Mouse (Mus musculus) sigmoid colon, adult 10 weeks (tissue): ENCODE measurements around the gene Ass1. TPM values are rescaled to one million over a fixed set of nuclear protein-coding genes. Genes with fewer than 3 reads are reported as not detected.

Experiments
- polyA plus RNA-seq: library from polyadenylated mRNA; stranded (reverse); fragments of 350-450 nt; fragmentation: Illumina TruSeq; extraction: RNeasy Lipid Tissue Mini Kit (QIAGEN cat#74804); gene quantifications from one replicate; pipeline ENCODE4 v1.2.3, GENCODE M21; 2014; ENCODE audit warnings: low read depth, low replicate concordance

Ass1 gene
- polyA plus RNA-seq = 3.8 TPM

DNA sequence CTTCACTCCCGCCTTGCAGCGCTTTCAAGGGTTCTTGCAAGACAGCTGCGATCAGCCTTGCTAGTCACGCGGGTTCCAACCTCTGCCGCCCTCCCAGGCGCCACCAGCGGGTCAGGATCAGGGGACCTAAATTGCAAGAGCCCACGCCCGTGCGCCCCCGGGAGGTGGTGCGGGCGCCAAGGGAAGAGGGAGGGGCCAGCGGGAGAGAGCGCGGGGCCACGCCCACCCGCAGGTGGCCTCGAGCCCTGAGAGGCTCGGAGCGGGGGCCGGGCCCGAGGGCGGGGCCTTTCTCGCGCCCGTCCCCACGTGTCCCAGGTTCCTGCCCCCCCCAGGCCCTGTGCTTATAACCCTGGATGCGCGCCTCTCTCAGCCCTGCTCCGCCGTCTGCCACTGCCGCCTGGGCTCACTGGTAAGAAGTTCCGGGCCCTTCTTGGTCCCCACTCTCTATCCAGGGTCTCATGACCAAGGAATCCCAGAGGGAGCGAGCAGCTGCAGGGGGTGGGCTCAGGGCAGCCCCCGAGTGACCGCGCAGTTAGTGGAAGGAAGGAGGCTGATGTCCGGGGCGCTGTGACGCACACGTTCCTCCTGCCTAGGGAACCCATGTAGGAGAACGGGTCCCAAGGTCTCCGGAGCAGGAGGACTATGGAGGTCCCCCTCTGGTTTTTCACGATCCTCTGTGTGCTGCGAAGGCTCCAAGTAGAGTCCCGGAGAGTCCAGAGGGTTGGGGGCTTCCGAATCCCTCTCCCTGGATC lies at the start of gene Ass1:
TSS of gene Ass1 (plus strand) at position 277 of the 752 bp plus-strand sequence.

Other genes starting within 250 kb of the Ass1 start
- gene Ncs1, start 224.4 kb upstream of the Ass1 start, polyA plus RNA-seq = 0.47 TPM
- gene Hmcn2, start 155.8 kb upstream of the Ass1 start, polyA plus RNA-seq = 0.79 TPM
- 37.9 TPM for gene Fubp3, start 102.4 kb downstream of the Ass1 start, polyA plus RNA-seq
- gene Prdm12, start 169.8 kb downstream of the Ass1 start, polyA plus RNA-seq = not detected
- 10.4 TPM for gene Exosc2, start 200.5 kb downstream of the Ass1 start, polyA plus RNA-seq
- 46.7 TPM for gene Abl1, start 218.2 kb downstream of the Ass1 start, polyA plus RNA-seq